Mouse (Mus musculus) ES-CJ7 (cell line): ENCODE results near the gene Sh3d19.
A peak's percentile ranks its signal among the peaks of the same experiment; 100 is the strongest.

Experiments
- DNase-seq: peaks from one replicate; pipeline ENCODE4 v3.0.0; 2011; ENCODE audit warnings: low read depth, low spot score

Sh3d19 gene

GRCm38 (mm10) chr3:86135886-86136563 lies 165.1 kb downstream of the Sh3d19 start:
- DNase-seq: no peak

GRCm38 (mm10) chr3:86136936-86137574 lies 166.1 kb downstream of the Sh3d19 start:
- DNase-seq: no peak

GRCm38 (mm10) chr3:86139660-86140059 lies 168.8 kb downstream of the Sh3d19 start:
- DNase-seq: no peak

- DNase-seq: no peak
These were observed 170.5 kb downstream of the Sh3d19 start for GRCm38 (mm10) chr3:86141366-86141765.

- DNase-seq: no peak
These were observed 171.0 kb downstream of the Sh3d19 start for GRCm38 (mm10) chr3:86141886-86142262.

- peak; percentile 98 for DNase-seq
These were observed 171.5 kb downstream of the Sh3d19 start, which contains the start of gene Rps3a1 for GRCm38 (mm10) chr3:86142263-86142933. Gene Rps3a1, minus strand, starts transcription at chr3:86142702.

- no peak for DNase-seq
These were observed 172.0 kb downstream of the Sh3d19 start for GRCm38 (mm10) chr3:86142934-86143317.

- DNase-seq: no peak
These were observed 172.4 kb downstream of the Sh3d19 start for GRCm38 (mm10) chr3:86143343-86143742.

- peak; percentile 50 for DNase-seq
These were observed 178.2 kb downstream of the Sh3d19 start for GRCm38 (mm10) chr3:86149063-86149462.

GRCm38 (mm10) chr3:86149521-86149920 lies 178.6 kb downstream of the Sh3d19 start:
- DNase-seq: no peak

- no peak for DNase-seq
These were observed 198.0 kb downstream of the Sh3d19 start for GRCm38 (mm10) chr3:86168841-86169425.

- DNase-seq: no peak
These were observed 208.8 kb downstream of the Sh3d19 start for GRCm38 (mm10) chr3:86179714-86180113.
